Mouse (Mus musculus) heart, postnatal 25 days (tissue): ENCODE measurements around the gene Tssk6. TPM values are rescaled to one million over a fixed set of nuclear protein-coding genes. Genes with fewer than 3 reads are reported as not detected.

Experiments used
- DNase-seq: peaks from one replicate; pipeline ENCODE4 v3.0.0; 2022; ENCODE audit warnings: low spot score
- intact Hi-C: fragments of 180-260 bp; cut with DNase I; formaldehyde crosslinking; loops from one replicate; pipeline ENCODE4 v1.15.1; 2025
- total RNA-seq, 2 experiments: library from RNA; stranded (reverse); gene quantifications; 2 replicates each; pipeline ENCODE4 v1.2.3; 2021

The Tssk6 gene
- total RNA-seq, result under 1 TPM in 1 of 2 experiments, not detected in 1; 0.20 TPM

- intact Hi-C loops, result loop anchor here (5.0 kb wide), 1 partner anchor 230 kb away; the partner anchor contains the start of gene Nr2c2ap
- no peak for DNase-seq
These were observed at the start of gene Tssk6, which contains the start of the genes Ndufa13 and Yjefn3 for GRCm38 (mm10) chr8:69902163-69903062. Gene Tssk6 (plus strand): TSS chr8:69902184. Gene Ndufa13 (minus strand): TSS chr8:69902558. Gene Yjefn3 (minus strand): TSS chr8:69902712.

- DNase-seq, result no peak
- intact Hi-C loops, result no loop called here
These were observed 48.1 kb upstream of the Tssk6 start for GRCm38 (mm10) chr8:69853869-69854268.

GRCm38 (mm10) chr8:69860807-69861206, 41.2 kb upstream of the Tssk6 start:
- no peak for DNase-seq
- intact Hi-C loops, result no loop called here

GRCm38 (mm10) chr8:69861251-69861650, 40.7 kb upstream of the Tssk6 start:
- DNase-seq, result no peak
- intact Hi-C loops, result no loop called here

- DNase-seq, result no peak
- intact Hi-C loops, result no loop called here
These were observed 38.5 kb upstream of the Tssk6 start for GRCm38 (mm10) chr8:69863387-69864020.

- no peak for DNase-seq
- intact Hi-C loops, result no loop called here
These were observed 37.8 kb upstream of the Tssk6 start for GRCm38 (mm10) chr8:69864180-69864579.

- DNase-seq, result no peak
- intact Hi-C loops, result no loop called here
These were observed 34.2 kb upstream of the Tssk6 start for GRCm38 (mm10) chr8:69867696-69868326.

GRCm38 (mm10) chr8:69870003-69870765, 31.8 kb upstream of the Tssk6 start:
- intact Hi-C loops, result loop anchor here (10.0 kb wide), 1 partner anchor 245 kb away; the partner anchor contains the start of gene Zfp868

GRCm38 (mm10) chr8:69870907-69871306, 31.1 kb upstream of the Tssk6 start:
- intact Hi-C loops, result loop anchor here (10.0 kb wide), 1 partner anchor 246 kb away; the partner anchor contains the start of gene Zfp868
- no peak for DNase-seq

More at GRCm38 (mm10) chr8:69870003-69870765, 31.8 kb upstream of the Tssk6 start:
- DNase-seq, result no peak

GRCm38 (mm10) chr8:69874155-69874554, 27.8 kb upstream of the Tssk6 start:
- intact Hi-C loops, result loop anchor here (1.0 to 10.0 kb wide), 3 partner anchors 42 to 292 kb away; partner anchors contain the start of gene Zfp868
- DNase-seq, result no peak

GRCm38 (mm10) chr8:69874654-69875053, 27.3 kb upstream of the Tssk6 start:
- intact Hi-C loops, result loop anchor here (1.0 to 10.0 kb wide), 3 partner anchors 42 to 292 kb away; partner anchors contain the start of gene Zfp868
- DNase-seq, result no peak

- intact Hi-C loops, result loop anchor here (10.0 kb wide), 1 partner anchor 251 kb away; the partner anchor contains the start of gene Zfp868
- no peak for DNase-seq
These were observed 25.9 kb upstream of the Tssk6 start for GRCm38 (mm10) chr8:69876097-69876496.

GRCm38 (mm10) chr8:69876967-69877366, 25.0 kb upstream of the Tssk6 start:
- DNase-seq, result no peak
- intact Hi-C loops, result loop anchor here (10.0 kb wide), 1 partner anchor 252 kb away; the partner anchor contains the start of gene Zfp868

GRCm38 (mm10) chr8:69877396-69877795, 24.6 kb upstream of the Tssk6 start:
- intact Hi-C loops, result loop anchor here (10.0 kb wide), 1 partner anchor 253 kb away; the partner anchor contains the start of gene Zfp868
- DNase-seq, result no peak

GRCm38 (mm10) chr8:69877992-69878391, 24.0 kb upstream of the Tssk6 start:
- DNase-seq, result no peak
- intact Hi-C loops, result loop anchor here (10.0 kb wide), 1 partner anchor 253 kb away; the partner anchor contains the start of gene Zfp868

GRCm38 (mm10) chr8:69879678-69880077, 22.3 kb upstream of the Tssk6 start:
- DNase-seq, result no peak
- intact Hi-C loops, result loop anchor here (10.0 kb wide), 1 partner anchor 255 kb away; the partner anchor contains the start of gene Zfp868

- intact Hi-C loops, result no loop called here
- DNase-seq, result no peak
These were observed 21.1 kb upstream of the Tssk6 start for GRCm38 (mm10) chr8:69880841-69881240.

GRCm38 (mm10) chr8:69881261-69881865, 20.6 kb upstream of the Tssk6 start:
- DNase-seq, result no peak
- intact Hi-C loops, result no loop called here
